Mouse (Mus musculus) frontal cortex, postnatal 25 days (tissue): ENCODE measurements at regions not wholly inside any gene's neighbourhood (a gene's known extent, or its start where the extent isn't known, plus 50 kb on each side); places are given as distances from the start of the nearest gene placed in this dataset.

Experiments
- DNase-seq, 2 experiments: peaks; one replicate each; pipeline ENCODE4 v3.0.0; 2022; ENCODE audit warnings: low spot score in 2 of 2

DNA sequence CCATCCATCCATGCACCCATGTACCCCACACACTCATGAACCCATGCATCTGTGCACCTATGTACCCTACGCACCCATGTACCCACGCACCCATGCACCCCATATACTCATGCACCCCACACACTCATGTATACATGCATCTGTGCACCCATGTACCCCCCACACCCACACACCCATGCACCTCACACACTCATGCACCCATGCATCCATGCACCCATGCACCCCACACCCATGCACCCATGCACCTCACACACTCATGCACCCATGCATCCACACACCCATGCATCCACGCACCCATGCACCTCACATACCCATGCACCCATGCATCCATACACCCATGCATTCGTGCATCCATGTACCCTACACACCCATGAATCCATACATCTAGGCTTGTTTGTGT is 63.6 kb downstream of the 4930564D02Rik start:
- no peak for DNase-seq

DNA sequence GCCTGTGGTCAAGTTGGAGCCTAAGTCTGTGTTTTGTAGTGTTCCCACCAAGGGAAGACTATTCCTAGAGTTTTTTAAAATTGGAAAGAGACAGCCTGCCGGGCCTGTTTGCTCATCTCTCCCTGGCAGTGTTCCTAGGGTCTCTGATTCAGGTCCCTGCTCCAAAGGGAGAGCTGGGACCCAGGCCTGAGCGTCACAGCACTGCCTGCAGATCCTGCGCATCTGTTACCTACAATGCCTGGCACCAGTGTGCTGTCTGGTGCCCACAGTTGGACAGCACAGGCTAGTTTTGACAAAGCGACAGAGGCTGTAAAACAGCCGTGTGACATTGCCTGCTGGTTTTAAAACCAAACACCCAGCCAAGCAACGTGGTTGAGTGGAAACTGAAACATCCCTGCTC is 64.4 kb downstream of the 4930564D02Rik start:
- DNase-seq, result no peak

DNA sequence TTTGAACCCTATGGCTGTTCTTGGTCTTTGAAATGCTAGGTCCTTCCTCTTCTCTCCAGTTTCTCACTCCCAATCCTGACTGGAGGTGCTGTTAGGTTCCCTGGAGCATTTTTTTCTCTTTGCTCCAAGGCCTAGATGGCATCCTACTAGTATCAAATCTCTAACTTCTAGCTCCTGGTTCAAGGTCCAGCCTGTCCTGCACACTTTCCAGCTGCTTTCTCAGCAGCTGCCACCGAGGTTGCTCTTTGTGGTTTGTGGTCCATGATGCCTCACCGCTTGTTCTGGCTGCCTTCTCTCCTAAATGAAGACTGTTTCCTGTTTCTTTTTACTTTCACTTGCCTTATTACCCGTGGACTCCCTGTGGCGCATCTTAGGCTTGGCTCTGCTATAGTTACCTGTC is 66.4 kb downstream of the 4930564D02Rik start:
- no peak for DNase-seq

DNA sequence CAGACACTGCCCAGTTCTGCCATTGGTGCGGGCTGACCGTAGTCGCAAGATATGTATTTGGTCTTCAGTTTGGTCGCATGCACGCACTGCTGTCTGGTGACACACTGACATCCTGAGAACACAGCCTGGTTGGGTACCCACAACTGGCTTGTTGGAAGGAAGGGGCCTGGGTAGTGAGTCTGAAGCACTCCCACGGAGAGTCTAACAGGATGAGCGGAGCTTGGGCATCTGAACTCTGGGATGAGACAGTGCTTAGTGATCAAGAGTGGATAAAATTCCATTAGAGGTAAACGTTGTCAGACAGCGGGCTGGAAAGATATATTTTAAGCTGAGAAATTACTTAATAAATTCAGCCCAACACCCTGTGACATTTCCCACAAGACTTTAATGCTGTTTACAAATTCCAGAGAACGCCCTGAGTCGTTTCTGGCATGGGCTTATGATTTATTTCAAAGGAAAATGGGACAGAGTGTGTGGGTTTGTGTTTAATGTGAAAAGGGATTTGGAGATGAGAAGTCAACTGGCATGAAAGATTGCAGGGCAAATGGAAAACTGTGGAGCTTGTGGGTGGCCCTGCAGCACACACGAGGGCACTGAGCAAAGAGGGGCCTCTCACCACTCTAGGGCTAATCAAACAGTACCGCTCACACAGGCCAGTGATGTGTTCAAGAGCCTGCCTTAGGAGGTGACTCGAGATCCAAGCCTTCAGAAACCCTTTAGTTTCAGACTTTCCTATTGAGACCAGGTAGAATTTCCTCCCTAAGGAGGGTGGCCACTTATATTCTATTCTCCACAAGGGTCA is 74.7 kb downstream of the 4930564D02Rik start:
- no peak for DNase-seq

DNA sequence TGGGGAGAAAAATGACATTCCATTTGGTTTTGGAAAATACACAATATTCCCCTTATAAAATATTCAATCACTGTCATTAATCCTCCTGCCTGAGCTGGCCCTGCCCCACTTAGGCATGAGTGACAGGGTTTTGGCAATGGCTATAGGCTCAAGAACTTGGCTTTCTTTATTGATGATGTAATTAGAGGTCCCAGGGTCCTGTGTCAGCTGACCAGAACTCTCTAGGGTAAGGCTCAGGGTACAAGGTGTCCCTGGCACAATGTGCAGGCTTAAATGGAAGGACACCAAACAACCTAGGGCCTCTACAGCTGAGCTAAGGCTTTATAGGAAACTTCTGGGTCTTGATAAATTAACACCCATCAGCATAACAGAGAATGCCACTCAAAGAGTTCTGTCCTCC is 76.0 kb downstream of the 4930564D02Rik start:
- DNase-seq, result no peak

DNA sequence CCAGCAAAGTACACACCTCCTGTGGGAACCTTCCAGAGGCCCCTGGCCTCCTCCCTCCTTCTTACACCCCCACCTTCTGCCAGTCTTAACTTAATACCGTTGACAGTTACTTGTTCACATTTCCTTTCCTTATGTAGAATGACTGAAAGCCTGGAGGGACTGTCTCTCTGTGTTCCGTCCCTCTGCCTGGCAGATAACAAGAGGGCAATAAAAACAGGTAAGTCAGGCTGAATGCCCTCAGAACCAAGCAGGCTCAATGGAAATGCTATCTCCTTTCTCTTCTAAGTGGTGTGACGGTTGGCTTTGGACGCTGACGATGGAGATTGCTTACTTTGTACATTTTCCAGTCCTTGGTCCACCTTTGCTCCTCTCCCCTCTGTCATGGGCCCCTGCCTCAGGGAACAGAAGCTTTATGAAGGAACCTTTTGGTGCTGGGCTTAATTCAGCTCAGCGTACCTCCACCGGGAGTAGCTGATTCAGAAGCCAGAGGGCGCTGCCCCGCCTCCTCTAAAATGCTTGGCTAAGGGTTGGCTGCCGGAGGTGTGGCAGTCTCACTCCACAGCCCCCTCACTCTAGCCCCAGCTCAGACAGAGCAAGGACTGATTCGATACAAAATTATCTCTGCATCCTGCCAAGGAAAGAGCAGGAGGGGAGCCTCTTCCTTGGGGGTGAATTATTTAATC is 85.0 kb downstream of the 4930564D02Rik start:
- DNase-seq, result peak; percentile 42 to 45

DNA sequence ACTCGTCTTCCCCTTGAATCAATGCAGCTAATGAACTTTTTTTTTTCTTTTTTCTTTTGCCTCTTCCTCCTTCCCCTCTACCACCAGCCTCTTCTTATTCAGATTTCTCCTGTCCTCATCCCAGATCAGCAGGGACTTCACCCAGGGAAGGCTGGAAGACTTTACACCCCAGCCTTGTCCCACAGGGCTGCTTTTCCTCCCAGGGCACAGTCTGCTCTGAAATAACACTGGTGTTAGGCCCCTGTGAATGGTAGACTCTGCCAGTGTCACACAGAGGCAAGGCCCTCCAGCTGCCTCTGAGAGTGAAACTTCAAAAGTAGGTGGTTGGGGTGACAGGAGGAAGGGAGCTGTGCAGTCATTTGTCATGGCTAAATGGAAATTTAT is 85.5 kb downstream of the 4930564D02Rik start:
- DNase-seq, result no peak

DNA sequence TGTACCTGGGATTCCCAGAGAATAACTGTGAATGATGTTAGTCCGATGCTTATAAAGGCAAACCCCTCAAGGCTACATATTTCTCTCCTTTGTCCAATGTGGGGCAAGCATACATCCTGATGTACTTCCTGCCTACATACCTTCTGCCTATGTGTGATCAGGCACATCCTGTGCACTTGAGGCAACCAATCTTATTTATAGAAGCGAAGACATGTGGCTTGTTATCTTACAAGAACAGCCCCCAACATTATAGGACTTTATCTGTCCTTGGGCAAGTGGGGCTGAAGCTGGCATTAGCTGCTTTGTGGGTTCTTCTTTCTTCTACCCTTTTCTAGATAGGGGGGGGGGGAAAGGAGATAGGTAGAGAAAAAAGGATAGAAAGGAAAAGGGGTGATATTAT is 91.7 kb downstream of the 4930564D02Rik start:
- no peak for DNase-seq

DNA sequence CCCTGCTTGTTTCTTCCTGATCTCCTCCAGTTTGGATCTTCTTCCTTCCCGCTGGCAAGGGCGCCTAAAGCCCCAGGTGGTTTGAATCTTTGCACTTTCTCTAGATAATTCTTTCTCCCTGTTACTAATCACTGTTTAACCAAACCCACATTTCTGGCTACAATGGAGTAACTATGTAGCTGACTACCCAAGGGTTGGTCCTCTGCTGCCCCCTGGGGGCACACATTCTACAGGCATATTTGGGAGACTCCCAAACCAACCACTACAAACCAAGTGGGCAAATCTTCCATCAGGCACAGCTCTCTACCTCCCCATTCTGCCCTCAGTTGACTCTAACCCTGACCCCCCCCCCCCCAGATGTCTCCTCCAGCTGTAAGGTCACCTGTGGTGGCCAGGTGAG is 98.7 kb downstream of the 4930564D02Rik start:
- peak; percentile 44 to 55 for DNase-seq

DNA sequence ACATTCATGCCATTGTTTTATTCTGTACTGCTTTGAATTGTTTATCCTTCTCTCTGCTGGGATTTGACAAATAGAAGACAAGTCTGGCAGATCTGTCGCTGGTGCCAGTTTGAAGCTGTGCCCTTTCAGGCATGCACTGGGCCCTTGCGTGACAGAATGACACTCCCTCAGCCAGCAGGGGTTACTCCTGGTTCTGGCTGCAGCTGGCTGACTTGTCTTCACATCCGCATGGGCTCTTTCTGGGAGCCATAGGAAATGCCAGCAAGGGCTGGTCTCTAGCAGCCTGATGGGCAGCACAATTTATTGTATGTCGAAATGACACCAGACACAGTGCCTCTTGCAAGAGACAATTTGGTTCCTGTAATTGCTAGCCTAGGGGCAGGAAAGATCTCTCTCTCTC is 102.5 kb downstream of the 4930564D02Rik start:
- no peak for DNase-seq

DNA sequence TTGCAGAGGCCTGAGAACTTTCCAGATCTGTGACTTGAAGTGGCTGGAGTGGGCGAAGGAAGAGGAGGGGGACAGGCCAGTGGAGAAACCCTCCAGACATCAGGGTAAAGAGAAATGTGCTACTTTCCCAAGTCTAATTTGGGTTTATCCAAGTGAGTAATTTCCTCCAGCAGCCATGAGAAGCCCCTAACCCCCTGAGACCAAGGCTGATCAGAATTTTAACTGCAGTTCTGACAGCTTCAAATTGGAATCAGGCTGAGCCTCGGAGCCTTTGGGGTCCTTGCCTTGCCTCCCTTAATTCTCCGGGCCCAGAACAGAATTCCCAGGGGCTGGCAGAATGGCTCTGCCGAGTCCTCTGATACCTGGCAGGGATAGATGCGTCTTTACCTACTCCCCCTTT is 104.9 kb downstream of the 4930564D02Rik start:
- DNase-seq, result no peak

DNA sequence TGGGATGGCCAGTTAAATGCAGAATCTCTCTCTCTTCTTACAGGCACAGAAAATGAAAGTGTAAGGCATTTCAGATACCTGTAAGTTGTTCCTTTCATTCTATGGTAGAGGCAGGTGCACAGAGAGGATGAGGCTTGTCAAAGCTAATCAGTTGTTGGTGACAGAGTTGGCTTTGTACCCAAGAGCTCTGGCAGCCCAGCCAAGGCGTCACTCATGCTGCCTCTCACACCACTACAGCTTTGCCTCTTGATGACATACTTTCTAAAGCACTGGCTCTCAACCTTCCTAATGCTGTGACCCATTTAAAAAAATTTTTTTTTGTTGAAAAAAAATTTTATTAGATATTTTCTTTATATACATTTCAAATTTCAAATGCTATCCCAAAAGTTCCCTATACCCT is 105.4 kb downstream of the 4930564D02Rik start:
- no peak for DNase-seq

DNA sequence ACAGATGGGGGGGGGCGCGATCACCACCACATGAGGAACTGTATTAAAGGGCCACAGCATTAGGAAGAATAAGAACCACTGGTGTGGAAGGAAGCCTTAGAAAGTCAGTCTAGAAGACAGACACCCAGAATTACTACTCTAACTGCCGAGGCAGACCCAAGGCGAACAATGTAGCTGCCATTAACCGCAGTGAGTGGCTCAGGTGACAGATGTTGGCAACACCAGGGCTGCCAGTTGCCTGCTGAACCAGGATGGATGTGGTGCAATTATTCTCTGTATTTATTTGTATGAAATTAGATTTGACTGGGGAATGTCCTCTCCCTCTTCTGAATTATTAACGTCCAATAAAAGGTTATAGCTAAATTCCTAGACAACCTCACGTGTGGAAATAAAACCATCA is 124.7 kb downstream of the 4930564D02Rik start:
- DNase-seq, result no peak

DNA sequence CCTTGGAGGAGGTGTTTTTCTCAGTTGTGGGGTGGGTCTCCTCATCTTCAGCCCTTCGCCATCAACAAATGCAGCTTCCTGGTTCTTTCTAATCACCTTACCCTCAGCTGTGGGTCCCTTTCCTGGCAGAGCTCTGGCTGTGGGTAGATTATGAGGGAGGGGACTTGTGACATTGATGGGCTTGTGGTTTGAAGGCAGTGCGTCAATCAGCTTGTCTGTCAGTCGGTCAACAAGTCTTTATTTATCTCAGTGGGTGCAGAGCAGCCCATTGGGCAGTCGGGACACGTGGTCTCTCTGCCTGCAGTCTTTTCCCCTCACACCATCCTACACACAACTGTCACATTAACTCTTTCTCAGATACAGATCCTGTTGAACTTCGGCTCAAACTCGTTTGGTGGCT is 125.2 kb downstream of the 4930564D02Rik start:
- no peak for DNase-seq

DNA sequence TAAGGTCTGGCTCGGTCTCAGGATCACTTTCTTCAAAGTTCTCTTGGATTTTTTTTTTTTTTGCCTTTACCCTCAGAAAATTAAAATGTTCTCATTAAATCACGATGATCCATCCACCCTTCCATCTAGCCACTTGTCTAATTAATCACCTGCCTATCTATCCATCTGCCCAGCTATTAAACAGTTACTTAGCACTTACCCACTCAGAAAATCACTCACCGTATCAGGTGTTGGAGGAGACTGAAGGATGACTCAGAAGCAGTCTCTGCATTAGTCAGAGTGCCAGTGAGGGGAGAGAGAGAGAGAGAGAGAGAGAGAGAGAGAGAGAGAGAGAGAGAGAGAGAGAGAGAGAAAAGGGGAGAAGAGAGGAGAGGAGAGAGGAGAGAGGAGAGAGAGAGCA is 134.1 kb downstream of the 4930564D02Rik start:
- no peak for DNase-seq

DNA sequence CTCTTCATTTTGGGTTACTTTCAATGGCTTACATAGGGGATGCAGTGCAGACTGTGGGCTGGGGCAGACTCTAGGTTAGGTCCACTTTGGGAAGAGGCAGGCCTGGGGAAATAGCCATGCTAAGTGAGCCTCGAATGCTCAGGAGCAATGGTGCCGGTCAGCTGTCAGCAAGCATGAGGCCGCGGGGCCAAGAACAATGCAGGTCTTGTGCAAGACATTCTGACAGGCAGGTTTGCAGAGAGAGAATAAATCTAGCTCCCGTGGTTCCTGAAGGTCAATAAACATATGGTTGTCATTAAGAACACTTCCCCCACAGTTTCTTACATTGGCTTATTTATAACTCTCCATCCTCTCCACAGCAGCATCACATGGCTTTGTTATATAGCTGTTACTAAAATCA is 142.5 kb downstream of the 4930564D02Rik start:
- DNase-seq, result no peak

DNA sequence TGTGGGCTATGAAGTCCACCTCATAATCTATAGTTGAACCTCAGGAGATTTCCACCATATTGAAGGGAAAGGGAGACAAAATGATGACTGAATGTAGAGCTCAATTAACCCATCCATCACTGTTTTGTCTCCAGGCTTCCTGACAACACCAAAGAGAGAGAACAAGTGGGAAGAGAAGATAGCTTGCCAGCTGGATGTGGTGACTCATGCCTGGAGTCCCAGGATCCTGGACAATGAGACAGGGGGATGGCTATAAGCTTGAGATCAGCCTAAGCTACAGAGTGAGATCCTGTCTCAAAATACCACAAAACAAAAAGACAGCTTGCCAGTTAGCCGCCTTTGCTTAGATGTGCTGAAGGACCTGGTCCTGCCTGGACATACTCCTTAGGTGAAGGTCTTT is 144.4 kb downstream of the 4930564D02Rik start:
- DNase-seq, result no peak

DNA sequence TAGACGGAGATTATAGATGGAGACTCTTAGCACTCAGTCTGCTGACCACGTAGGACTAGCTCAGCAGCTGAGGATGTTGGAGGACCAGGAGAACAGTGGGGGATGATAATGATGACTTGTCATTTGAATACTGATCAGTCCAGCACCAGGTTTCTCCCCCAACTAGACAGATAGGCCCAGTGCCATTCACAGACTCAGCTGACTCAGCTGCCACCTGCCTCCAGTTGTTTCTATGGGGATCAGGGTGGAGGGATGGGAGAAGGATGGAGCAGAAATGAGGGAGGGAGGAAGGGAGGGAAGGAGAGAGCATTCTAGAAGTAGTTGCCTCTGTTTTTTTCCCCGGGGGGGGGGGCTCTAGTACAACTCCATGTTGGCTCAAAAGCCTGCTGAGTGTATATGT is 145.1 kb downstream of the 4930564D02Rik start:
- DNase-seq, result no peak

DNA sequence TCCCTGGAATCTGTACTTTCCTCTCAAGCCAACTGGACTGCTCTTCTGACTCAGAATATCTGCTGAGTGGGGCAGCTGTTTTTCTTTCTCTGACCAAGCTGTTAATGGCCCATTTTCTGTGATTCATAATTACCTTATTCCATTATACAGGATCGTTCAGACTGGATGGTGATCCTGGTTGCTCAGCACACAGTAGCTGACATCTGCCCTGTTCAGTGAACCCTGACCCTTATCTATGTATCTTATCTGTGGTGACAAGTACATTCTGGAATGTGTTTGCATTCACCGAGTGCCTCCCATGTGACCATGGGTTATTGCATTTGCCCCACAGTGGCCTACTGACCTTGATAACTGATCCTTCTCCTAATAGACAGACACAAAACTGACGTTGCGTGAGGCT is 148.2 kb downstream of the 4930564D02Rik start:
- no peak for DNase-seq

DNA sequence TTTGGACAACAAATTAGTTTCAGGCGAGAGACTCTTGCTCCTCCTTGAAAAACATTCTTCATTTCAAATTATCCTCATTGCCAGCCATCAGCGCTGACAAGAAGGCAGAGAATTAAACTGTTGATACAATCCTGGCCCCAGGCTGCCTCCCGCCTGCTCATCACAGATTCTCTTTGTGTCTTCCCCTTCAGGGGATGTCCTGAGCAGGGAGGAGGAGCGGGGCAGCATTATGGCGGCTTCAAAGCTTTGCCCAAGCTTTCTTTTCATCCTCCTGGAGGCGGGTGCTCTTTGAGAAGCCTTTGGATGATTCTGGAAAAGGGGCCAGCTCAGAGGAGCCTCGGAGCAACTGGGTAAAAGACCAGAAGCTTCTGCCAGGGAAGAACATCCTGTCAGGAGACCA is 149.1 kb downstream of the 4930564D02Rik start:
- no peak for DNase-seq

DNA sequence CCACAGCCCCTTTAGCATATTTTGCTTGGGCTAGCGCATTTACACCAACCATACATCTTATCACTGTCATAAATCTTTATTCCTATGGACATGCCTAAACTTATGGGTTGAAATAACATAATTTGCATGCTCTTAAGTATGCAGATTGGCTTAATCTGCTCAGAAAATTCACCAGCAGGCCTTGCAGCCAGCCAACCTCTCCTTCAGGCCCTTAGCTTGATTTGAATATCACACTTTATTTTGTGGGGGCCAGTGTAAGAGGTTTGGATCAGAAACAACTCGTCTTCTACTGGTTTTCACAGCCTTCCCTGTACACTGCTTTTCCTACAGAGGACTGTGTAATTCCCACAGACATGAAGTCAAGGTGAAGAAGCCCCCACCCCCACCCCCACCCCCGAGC is 153.0 kb downstream of the 4930564D02Rik start:
- DNase-seq, result no peak

DNA sequence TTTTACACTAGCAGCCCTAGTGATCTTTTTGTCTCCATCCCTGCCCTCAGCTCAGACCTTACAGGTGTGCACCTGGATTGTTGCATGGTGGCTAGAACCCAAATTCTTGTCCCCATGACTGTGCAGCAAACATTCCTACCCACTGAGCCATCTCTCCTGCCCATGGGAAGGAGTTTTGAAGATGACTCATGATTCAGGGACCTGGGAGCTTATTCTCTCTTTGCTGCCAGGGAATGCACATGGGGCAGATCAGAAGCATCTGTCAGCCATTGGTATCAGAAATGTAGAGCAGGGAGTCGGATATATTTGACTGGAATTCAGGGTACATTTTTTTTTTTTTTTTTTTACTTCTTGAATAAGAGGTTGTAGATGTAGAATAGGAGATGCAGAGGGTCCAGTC is 154.0 kb downstream of the 4930564D02Rik start:
- no peak for DNase-seq

DNA sequence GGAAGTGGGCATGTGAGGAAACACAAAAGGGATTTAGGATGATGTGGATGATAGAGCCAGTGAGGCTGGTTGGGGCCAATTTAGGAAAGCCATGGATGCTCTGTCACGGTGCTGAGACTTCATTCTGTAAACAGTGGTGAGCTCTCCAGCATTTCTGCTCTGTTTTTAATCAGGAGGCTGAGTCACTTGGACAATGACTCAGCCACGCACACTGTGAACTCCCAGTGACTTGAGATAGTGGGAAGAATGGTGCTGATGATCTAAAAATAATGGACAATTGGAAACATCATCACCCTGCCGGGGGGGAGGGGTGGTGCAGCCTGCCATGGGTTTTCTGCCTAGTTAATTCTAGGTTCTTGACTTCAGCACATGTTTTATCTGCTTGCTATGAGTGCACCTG is 156.3 kb downstream of the 4930564D02Rik start:
- no peak for DNase-seq

DNA sequence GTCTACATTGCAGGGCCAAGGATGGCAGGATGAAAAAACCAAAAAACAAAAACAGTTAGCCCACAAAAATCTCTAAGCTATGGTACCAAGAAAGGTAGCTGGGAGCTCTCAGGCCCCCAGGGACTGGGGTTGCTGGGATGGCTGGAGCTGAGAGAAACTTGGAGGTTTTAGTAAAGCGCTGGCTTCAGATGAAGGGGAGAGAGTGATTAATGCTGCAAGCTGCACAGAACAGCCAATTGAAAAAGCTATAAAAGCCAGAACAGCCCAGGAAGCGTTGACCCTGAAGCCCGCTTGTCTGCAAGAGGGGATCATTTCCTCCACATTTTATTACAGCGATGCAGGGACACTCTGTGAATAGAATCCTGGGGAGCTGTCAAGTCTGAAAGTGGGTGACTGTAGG is 157.0 kb downstream of the 4930564D02Rik start:
- no peak for DNase-seq
